Mouse (Mus musculus) testis, postnatal 10 days (tissue): Measurements from ENCODE around the gene Mid1.
"Not testable (repeated sequence)": the region's sequence is repeated elsewhere in the genome, so short reads cannot be mapped to it uniquely, and the experiment has no call there.

Experiments used
- DNase-seq: peaks from one replicate; pipeline ENCODE4 v3.0.0; 2021; ENCODE audit warnings: low spot score

The Mid1 gene

GRCm38 (mm10) chrX:170015883-170016282, 330.9 kb downstream of the Mid1 start:
- DNase-seq: not testable (repeated sequence)

- DNase-seq: peak; percentile 83
Measured at GRCm38 (mm10) chrX:170017333-170018245, 332.6 kb downstream of the Mid1 start.

- DNase-seq: peak; percentile 84
Measured at GRCm38 (mm10) chrX:170018571-170019218, 333.7 kb downstream of the Mid1 start.

- DNase-seq: not testable (repeated sequence)
Measured at GRCm38 (mm10) chrX:170019219-170019953, 334.4 kb downstream of the Mid1 start.

GRCm38 (mm10) chrX:170019954-170020689, 335.1 kb downstream of the Mid1 start:
- peak; percentile 94 for DNase-seq

GRCm38 (mm10) chrX:170020690-170021050, 335.7 kb downstream of the Mid1 start:
- peak; percentile 82 for DNase-seq

GRCm38 (mm10) chrX:170021205-170021604, 336.2 kb downstream of the Mid1 start:
- not testable (repeated sequence) for DNase-seq

GRCm38 (mm10) chrX:170021750-170022461, 336.9 kb downstream of the Mid1 start:
- DNase-seq: not testable (repeated sequence)
